Mouse (Mus musculus): ENCODE results near the gene Plekhg1.

DNA sequence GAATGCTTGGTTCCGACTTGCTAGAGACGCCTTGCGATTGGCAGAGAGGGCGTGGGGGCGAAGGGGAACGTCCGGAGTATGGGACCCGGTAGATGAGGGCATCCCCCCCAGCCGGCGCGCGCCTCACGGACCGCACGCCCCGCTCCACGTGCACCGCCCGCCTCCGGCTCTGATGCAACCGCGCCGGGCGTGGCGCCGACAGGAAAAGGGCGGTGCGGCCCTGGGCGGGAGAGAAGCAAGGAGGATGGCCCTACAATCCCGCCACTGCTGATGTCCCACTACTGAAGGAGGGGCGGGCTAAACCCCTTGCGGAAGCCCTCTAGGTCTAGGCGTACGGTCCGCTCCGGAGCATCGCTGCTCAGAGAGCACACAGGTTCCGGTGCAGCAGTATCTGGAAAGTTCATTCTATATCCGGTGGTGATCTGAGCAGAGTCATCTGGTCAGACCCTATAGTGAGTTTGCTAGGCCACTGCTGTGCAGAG lies 233.5 kb downstream of the Plekhg1 start:
- TF ChIP-seq CTCF (IDR thresholded peaks at IDR 0.05; ENCODE audit: borderline replicate concordance, insufficient read depth, low read length) (no peak), POLR2A (IDR thresholded peaks at IDR 0.05; ENCODE audit: low read depth, low read length) (peak; percentile 67)
